Mouse (Mus musculus): ENCODE results near the gene Zbtb48. TPM values are rescaled to one million over a fixed set of nuclear protein-coding genes. Genes with fewer than 3 reads are reported as not detected.

Zbtb48 gene
- polyA plus RNA-seq, 1 experiment from 2014 or later, result 14.4 TPM

GRCm38 (mm10) chr4:151995371-151996172 lies 31.9 kb downstream of the Zbtb48 start:
- H3K4me2 ChIP-seq (ENCODE audit: low read length), result peak overlapping the region; percentile 88
- peaks cover 18% of the 10 kb centered on the region; the same call in 1 of the 2 replicates for H3K4me1 ChIP-seq (replicated peaks; ENCODE audit: insufficient read depth, low read length)
- H3K36me3 ChIP-seq (ENCODE audit: insufficient read depth, low read length), result peaks cover 18% of the 10 kb centered on the region
- peak overlapping the region; percentile 94 for H3K9ac ChIP-seq (ENCODE audit: low read depth, low read length)
- no peak for TF ChIP-seq CTCF (IDR thresholded peaks at IDR 0.05; ENCODE audit: low read depth)
- H3K9me3 ChIP-seq (replicated peaks; ENCODE audit: low read length), result no peaks in the 10 kb centered on the region
- peak; percentile 26 for ATAC-seq (replicated peaks; ENCODE audit: low FRiP score, low read depth)
- H3K4me3 ChIP-seq (replicated peaks; ENCODE audit: low read depth, low read length), result peak overlapping the region; percentile 99
- no peak for DNase-seq (ENCODE audit: low spot score)
- 2% methylated on average over 96 of the region's 111 CpGs for WGBS
- no peaks in the 10 kb centered on the region for H3K27me3 ChIP-seq (ENCODE audit: insufficient read depth, low read length)
- H3K27ac ChIP-seq, result peak overlapping the region; percentile 89

GRCm38 (mm10) chr4:151994228-151995171 lies 33.0 kb downstream of the Zbtb48 start:
- Histone ChIP-seq H3K9me3 (replicated peaks; ENCODE audit: low read length) (no peaks in the 10 kb centered on the region), H3K4me1 (replicated peaks; ENCODE audit: insufficient read depth, low read length) (peaks cover 18% of the 10 kb centered on the region; the same call in 1 of the 2 replicates), H3K27ac (peak overlapping the region; percentile 89), H3K4me2 (ENCODE audit: low read length) (peak overlapping the region; percentile 88), H3K36me3 (ENCODE audit: insufficient read depth, low read length) (peaks cover 22% of the 10 kb centered on the region), H3K27me3 (ENCODE audit: insufficient read depth, low read length) (no peaks in the 10 kb centered on the region), H3K9ac (ENCODE audit: low read depth, low read length) (peak overlapping the region; percentile 94), H3K4me3 (replicated peaks; ENCODE audit: low read depth, low read length) (peak overlapping the region; percentile 99)
- TF ChIP-seq CTCF (IDR thresholded peaks at IDR 0.05; ENCODE audit: low read depth), result no peak
- WGBS, result 2% methylated on average over 54 of the region's 61 CpGs
- ATAC-seq (replicated peaks; ENCODE audit: low FRiP score, low read depth) (0 out of 2 replicates have a peak, but pooled peaks have one; percentile 3), DNase-seq (ENCODE audit: low spot score) (peak; percentile 34)

- WGBS, result 76% methylated on average over 6 of the region's 6 CpGs
- Histone ChIP-seq H3K4me3 (replicated peaks; ENCODE audit: low read depth, low read length) (no peak overlapping the region), H3K27me3 (ENCODE audit: insufficient read depth, low read length) (no peaks in the 10 kb centered on the region), H3K27ac (no peak overlapping the region), H3K36me3 (ENCODE audit: insufficient read depth, low read length) (peaks cover 22% of the 10 kb centered on the region), H3K9me3 (replicated peaks; ENCODE audit: low read length) (no peaks in the 10 kb centered on the region), H3K9ac (ENCODE audit: low read depth, low read length) (no peak overlapping the region), H3K4me2 (ENCODE audit: low read length) (no peak overlapping the region), H3K4me1 (replicated peaks; ENCODE audit: insufficient read depth, low read length) (peaks cover 20% of the 10 kb centered on the region; the same call in 1 of the 2 replicates)
- TF ChIP-seq CTCF (IDR thresholded peaks at IDR 0.05; ENCODE audit: low read depth), result no peak
- ATAC-seq (replicated peaks; ENCODE audit: low FRiP score, low read depth), result no peak
- no peak for DNase-seq (ENCODE audit: low spot score)
Measured at GRCm38 (mm10) chr4:151993035-151993434, 34.4 kb downstream of the Zbtb48 start.

DNA sequence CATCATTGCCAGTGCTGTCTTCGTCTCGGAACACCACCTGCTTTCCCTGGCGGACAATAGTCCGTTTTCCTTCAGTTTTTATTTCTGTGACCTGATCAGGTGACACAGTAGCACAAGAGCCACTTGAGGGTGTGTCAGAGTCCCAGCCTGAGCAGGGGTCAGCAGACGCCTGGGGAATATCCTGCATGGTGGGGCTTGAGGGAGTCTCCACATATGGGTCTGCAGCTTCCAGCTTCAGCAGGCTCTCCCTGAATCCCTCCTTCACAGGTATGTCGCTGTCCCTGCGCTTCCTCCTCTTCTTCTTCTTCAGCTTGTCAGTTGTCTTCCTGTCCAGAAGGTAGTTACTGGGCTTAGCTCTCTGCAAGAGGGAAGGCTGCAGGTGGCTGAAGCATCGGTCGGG lies 35.4 kb downstream of the Zbtb48 start:
- DNase-seq (ENCODE audit: low spot score), result no peak
- H3K4me2 ChIP-seq (ENCODE audit: low read length), result no peak overlapping the region
- no peak for ATAC-seq (replicated peaks; ENCODE audit: low FRiP score, low read depth)
- no peaks in the 10 kb centered on the region for H3K27me3 ChIP-seq (ENCODE audit: insufficient read depth, low read length)
- no peak for TF ChIP-seq CTCF (IDR thresholded peaks at IDR 0.05; ENCODE audit: low read depth)
- no peak overlapping the region for H3K4me3 ChIP-seq (replicated peaks; ENCODE audit: low read depth, low read length)
- peaks cover 17% of the 10 kb centered on the region; the same call in 1 of the 2 replicates for H3K4me1 ChIP-seq (replicated peaks; ENCODE audit: insufficient read depth, low read length)
- H3K27ac ChIP-seq, result no peak overlapping the region
- H3K36me3 ChIP-seq (ENCODE audit: insufficient read depth, low read length), result peaks cover 22% of the 10 kb centered on the region
- H3K9me3 ChIP-seq (replicated peaks; ENCODE audit: low read length), result no peaks in the 10 kb centered on the region
- H3K9ac ChIP-seq (ENCODE audit: low read depth, low read length), result no peak overlapping the region
- 90% methylated on average over 9 of the region's 9 CpGs for WGBS

- ATAC-seq (replicated peaks; ENCODE audit: low FRiP score, low read depth), result no peak
Measured at GRCm38 (mm10) chr4:151989110-151989488, 38.4 kb downstream of the Zbtb48 start.

More at GRCm38 (mm10) chr4:151989110-151989488, 38.4 kb downstream of the Zbtb48 start:
- H3K4me1 ChIP-seq (replicated peaks; ENCODE audit: insufficient read depth, low read length), result peaks cover 17% of the 10 kb centered on the region; the same call in 1 of the 2 replicates
- H3K4me2 ChIP-seq (ENCODE audit: low read length), result peak overlapping the region; percentile 81
- no peak for TF ChIP-seq CTCF (IDR thresholded peaks at IDR 0.05; ENCODE audit: low read depth)
- peak overlapping the region; percentile 71 for H3K4me3 ChIP-seq (replicated peaks; ENCODE audit: low read depth, low read length)
- WGBS, result 30% methylated on average over 6 of the region's 6 CpGs
- peak overlapping the region; percentile 93; the same call in 1 of the 2 replicates for H3K9ac ChIP-seq (ENCODE audit: low read depth, low read length)
- H3K9me3 ChIP-seq (replicated peaks; ENCODE audit: low read length), result no peaks in the 10 kb centered on the region
- peaks cover 22% of the 10 kb centered on the region for H3K36me3 ChIP-seq (ENCODE audit: insufficient read depth, low read length)
- DNase-seq (ENCODE audit: low spot score), result no peak
- H3K27me3 ChIP-seq (ENCODE audit: insufficient read depth, low read length), result no peaks in the 10 kb centered on the region
- peak overlapping the region; percentile 63 for H3K27ac ChIP-seq

Measured in kidney, postnatal 0 days (tissue).